Mouse (Mus musculus) lung, postnatal 14 days (tissue): Measurements from ENCODE around the gene Smok2a.
"Not testable (repeated sequence)": the region's sequence is repeated elsewhere in the genome, so short reads cannot be mapped to it uniquely, and the experiment has no call there.

Experiments used
- DNase-seq: peaks from one replicate; pipeline ENCODE4 v3.0.0; 2021

Smok2a gene

DNA sequence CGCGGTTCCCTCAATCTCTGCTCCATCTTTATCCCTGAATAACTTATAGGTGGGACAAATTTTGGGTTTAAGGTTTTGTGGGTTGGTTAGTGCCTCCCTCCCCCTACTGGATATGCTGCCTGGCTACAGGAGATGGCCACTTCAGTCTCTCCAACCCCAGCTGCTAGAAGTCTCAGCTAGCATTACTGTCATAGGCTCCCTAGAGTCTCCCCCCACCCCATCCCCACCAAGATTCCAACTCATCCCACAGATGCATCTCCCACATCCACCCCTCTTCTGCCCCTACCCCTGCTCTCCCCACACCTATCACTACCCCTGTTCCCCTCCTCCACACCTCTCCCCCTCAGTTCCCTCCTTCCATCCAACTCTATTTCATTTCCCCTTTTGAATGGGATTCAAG is 933 bp downstream of the Smok2a start:
- not testable (repeated sequence) for DNase-seq

DNA sequence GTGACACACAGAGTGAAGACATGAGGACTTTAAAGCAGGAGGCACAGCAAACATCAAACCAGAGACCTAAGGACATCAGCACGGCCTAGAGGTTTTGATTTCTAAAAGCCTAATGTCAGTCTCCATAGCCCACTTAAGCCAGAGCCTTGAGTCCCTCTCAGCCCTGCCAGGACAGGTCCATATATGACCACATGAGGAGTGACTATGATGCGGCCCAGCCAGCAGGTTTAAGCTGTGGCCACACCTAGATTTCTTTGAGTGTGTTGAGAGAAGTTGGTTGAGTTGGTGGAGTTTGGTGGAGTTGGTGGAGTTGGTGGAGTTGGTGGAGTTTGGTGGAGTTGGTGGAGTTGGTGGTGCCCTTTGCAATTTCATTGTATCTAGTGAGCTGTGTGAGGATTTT is 9.0 kb downstream of the Smok2a start, which contains the start of gene Smok2b:
Gene Smok2b (plus strand): TSS at position 301 of the 400 bp plus-strand sequence.
- DNase-seq: not testable (repeated sequence)

DNA sequence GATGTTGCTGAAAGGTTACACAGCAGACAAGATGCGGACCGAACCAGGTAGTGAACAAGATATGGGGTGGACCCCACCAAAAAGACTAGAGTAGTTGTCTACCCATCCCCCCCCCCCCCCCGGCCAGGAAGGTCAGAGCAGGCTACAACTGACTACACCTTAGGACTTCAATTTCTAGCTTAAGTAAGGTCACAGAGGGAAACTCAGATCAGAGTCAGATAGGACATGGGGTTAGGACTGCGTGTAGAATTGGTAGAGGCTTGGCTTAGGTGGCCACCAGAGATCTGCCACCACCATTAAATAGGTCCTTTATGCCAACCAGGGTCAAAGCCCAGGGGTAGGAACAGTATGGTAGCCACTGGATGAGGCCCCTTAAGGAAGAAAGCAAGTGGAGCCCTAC is 18.5 kb downstream of the Smok2a start:
- not testable (repeated sequence) for DNase-seq

DNA sequence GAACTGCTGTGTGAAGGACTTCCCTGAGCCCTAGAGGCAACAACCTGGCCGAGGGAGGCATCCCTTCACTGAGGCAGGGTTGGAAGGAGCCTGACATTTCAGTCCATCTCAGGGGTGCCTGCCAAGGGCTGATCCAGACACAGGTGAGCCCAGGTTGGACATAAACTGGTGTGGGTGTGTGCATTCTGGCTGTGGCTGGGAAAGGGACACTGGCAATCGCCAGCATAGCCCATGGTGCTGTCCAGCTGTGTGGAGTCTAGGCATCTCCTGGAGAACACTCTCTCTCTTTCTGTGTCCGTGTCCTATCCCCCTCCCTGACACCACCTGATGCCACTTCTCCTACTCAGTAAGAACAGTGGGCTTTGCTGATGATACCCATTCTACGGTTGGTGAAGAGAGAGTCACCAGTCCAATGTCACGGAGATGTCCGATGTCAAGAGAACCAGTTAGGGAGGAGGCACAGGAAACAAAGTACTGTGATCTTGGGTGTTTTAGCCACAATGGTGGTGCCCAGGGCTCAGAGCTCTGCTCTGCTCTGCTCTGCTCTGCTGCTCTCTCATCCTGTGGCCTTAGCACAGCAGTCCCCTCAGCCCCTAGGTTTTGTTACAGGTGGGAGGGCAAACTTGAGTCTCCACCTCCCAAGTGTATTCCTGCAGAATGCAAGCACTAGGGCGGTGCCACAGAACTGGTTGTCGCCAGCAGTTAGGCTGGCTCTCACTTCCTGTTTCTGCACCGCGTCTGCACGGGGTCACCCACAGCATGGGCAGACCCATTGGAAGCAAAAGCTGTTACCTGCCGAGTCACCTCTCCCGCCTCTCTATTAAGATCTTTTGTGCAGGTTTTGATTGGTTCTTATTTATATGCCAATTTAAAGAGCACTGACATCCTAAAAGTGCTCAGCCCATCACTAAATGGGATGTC is 20.1 kb downstream of the Smok2a start:
- not testable (repeated sequence) for DNase-seq

DNA sequence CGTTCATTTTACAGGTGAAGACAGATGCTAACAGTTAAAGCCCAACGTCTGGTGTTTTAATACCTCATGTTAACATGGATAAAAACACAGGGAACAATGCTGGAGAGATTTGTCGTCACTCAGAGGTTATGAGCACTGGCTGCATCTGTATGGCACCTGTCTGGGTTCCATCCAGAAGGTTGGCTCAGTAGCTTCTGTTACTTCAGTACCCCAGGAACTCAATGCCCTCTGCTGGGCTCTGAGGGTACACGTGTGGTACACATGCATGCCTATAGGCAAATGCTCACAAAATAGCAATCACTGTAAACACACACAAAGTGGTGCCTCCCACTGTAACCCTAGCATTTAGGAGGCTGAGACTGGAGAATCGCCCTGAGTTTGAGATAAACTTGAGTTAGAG is 33.8 kb downstream of the Smok2a start:
- not testable (repeated sequence) for DNase-seq
